Mouse (Mus musculus) ovary, postnatal 36 days (tissue): ENCODE measurements at regions not wholly inside any gene's neighbourhood (a gene's known extent, or its start where the extent isn't known, plus 50 kb on each side); places are given as distances from the start of the nearest gene placed in this dataset.

ENCODE experiments used
- DNase-seq: peaks from one replicate; pipeline ENCODE4 v3.0.0; 2022; ENCODE audit warnings: low spot score, mixed read lengths

DNA sequence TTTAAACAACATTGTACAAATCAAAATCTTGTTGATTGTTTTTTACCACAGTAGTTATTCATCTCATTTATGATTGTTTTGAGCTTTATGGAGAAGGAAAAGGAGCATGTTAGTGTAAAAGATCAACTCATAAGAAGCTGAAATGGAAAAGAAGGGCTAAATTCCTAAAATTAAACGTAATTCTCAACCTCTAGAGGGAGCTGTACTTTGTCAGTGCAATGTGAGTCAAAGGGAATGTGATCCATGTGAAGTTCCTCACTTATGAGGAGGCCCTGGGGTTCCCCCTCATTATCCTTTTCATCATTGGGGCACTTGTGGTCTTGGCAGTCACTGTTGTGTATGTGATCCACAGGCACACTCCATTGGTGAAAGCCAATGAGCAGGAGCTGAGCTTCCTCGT, 54.0 kb upstream of the Vmn2r7 start:
- DNase-seq = no peak

GRCm38 (mm10) chr3:64901317-64901892, 56.8 kb upstream of the Vmn2r7 start:
- DNase-seq = no peak

- DNase-seq = peak; percentile 3
These were observed 104.7 kb upstream of the Vmn2r7 start for GRCm38 (mm10) chr3:64949307-64949706.

DNA sequence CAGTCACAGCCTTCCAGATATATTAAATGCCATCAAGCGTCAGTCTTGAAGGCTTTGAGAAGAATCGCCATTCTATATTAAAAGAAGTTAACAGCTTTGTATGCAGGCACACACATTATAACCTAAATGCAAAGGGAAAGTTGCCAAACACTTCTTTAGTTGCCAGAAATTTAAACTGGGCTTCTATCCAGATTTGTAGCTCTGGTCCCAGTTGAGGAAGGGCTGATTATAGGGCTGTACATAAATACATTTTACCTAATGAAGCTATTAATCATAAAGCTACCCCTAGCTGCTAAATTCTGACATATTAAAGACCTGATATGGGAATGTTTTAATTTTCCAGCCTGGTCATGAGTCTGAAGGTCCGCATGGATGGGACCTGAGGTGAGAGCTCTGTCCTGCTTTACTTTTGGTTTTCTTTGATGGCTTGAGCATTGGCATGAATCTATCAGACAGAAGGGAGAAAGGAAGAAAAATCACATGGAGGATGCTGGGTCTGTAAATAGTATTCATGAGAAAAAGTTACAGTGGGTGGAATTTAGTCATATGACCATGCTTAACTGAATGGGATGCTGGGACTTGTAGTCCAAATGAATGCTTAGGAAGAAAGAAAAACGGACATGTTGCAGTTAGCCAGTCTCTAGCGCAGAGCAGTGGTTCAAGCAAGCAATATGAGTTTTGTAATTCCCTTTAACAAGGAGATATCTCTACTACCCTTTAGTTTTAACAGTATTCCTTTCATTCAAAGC, 120.3 kb upstream of the Vmn2r7 start:
- no peak for DNase-seq

DNA sequence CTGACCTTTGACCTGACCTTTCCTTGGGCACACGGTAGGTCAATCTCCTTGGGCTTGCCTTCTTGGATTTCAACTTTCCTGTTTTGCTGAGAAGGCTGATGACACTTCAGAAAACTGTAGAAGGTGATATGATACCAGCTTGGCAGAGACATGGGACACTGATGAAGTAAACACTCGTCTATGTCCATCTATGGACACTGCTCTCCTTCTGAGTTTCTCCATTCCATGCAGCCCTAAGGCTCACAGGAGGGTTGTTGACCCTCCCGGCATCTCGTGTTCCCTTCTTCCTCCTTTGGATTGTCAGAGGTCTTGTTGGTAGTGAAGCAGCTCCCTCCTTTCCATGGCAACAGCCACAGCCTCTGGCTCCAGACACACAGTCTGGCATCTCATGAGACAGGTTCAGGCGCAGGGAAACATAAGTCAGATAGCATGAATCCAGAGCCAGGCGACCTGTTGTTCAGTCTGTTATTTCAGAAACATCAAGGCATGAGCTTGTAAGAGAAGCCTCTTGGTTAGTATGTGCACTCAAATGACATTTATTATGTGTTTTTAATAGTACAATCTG, 120.9 kb upstream of the Vmn2r7 start:
- no peak for DNase-seq

DNA sequence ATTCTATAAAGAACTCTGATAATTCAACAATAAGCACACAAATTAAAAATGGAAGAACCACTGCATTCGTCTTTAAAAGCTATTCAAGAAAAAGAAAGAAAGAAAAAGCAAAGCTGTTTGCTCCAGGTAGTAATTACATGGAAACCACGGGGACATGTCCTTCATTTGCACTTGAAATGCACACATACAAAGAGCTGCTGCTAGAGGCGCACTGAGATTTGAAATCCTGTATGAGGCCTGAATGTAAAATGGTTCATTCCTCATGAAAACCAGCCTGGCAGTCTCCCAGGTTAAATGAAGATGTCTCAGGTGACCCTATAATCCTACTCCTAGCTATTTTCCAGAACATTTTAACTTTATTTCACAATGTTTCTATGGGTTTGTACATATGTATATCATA, 123.7 kb upstream of the Vmn2r7 start:
- DNase-seq = no peak

DNA sequence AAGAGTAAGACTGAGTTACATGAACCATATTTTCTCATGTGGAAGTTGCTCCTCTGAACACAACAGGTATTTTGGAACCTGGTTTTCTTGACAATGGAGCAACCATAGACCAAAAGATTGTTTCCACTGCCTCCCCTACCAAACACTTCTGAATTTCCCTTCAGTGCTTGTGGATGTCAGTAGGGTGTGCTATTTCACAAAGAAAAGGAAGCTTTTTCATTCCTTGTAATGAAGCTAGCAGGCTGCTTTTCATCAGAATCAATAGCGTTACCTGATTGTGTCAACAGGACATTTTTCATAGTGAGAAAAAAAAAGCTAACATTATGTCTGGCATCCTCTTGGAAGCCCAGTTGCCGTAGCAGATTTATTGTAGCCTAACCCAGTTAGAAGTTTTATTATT, 124.8 kb upstream of the Kcnab1 start:
- no peak for DNase-seq

- no peak for DNase-seq
These were observed 121.5 kb upstream of the Kcnab1 start for GRCm38 (mm10) chr3:64987665-64988064.

GRCm38 (mm10) chr3:64996451-64996850, 112.7 kb upstream of the Kcnab1 start:
- no peak for DNase-seq

DNA sequence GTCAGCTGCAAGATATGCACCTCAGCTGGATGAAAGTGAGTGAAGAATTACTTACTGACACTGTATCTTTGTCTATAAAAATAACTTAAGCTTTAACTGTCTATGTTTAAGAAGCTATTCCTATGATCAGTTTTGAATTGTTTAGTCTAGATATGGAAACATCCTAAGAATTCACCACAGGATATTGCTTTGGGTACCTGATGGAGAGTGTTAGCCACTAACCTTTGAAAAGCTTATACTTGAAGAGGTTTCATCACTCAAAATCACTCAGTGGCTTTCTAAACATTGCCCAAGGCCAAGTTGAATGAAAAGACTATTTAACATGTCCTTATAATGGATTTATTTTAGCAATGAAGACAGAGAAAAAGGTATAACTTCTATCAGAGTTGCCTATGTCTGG, 111.6 kb upstream of the Kcnab1 start:
- no peak for DNase-seq

GRCm38 (mm10) chr3:65001131-65001530, 108.1 kb upstream of the Kcnab1 start:
- no peak for DNase-seq

- no peak for DNase-seq
These were observed 106.6 kb upstream of the Kcnab1 start for GRCm38 (mm10) chr3:65002578-65002977.

DNA sequence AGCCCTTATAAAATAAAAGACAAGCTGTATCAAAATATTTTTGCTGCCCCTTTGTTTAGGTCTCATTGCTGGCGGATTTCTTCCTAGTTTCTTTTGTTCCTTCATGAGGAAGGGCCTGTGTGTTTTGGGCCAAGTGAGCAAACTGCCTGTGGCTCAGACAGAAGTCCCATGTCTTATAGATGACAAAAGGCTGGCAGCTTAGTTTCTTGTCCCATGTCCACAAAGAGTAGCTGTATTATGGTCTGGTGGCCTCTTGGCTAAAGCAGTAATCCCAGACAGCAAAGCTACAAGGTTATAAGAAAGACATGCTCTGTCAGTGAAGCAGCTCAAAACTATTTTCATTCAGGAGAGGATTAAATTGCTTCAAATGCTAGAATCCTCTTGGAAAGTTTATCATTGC, 103.1 kb upstream of the Kcnab1 start:
- no peak for DNase-seq

GRCm38 (mm10) chr3:65006565-65006964, 102.6 kb upstream of the Kcnab1 start:
- no peak for DNase-seq

- no peak for DNase-seq
These were observed 85.3 kb upstream of the Kcnab1 start for GRCm38 (mm10) chr3:65023876-65024275.

GRCm38 (mm10) chr3:65037626-65038025, 71.6 kb upstream of the Kcnab1 start:
- DNase-seq = no peak

DNA sequence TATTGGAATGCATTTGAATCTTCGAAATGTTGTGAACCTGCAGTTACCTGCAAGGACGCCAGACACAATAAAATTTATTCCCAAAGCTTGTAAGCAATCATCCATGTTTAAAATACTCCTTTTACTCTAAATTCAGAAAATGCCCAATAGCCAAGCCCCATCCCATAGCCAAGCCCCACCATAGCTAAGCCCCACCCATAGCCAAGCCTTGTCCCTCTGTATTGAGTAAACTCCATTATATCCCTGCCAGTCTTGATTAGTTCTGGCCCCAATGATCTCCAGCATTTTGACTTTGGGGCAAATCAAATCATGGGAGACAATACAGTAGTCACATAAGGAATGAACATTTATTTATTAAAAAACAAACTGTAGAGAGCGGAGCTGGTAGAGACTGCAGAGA, 61.3 kb upstream of the Kcnab1 start:
- no peak for DNase-seq

- no peak for DNase-seq
These were observed 53.8 kb upstream of the Kcnab1 start for GRCm38 (mm10) chr3:65055401-65055800.
